Mouse (Mus musculus): ENCODE data around the gene Sltm.

DNA sequence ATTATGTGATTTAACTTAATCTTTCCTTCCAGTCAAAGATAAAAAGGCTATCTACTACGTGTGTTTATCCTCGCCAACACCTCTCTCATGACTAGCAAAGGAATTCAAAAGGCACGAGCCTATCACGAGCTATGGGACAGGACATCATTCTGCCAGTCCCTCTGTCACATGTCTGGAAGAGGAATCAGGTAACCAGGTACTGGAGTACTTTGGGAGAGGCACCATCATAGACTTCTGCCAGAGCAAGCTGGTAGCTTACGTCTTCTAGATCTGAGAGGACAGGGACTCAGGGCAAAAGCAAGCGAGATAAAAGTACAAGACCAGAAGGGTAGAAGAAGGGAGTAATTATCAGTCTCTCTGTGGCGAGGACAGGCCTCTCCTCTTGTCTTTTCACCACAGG, 30.9 kb upstream of the Sltm start:
- TF ChIP-seq POLR2A (IDR thresholded peaks at IDR 0.05; ENCODE audit: extremely low read depth, insufficient read depth, low read length): no peak
- TF ChIP-seq CTCF (IDR thresholded peaks at IDR 0.05; ENCODE audit: extremely low read depth, insufficient read depth, low read length): no peak

Measured in cortical plate, adult 2 months (tissue).